Mouse (Mus musculus): ENCODE measurements around the gene Gtf3c2. TPM values are rescaled to one million over a fixed set of nuclear protein-coding genes. Genes with fewer than 3 reads are reported as not detected.

Gene Gtf3c2
- polyA plus RNA-seq (2015; fragmentation: Nextera tagmentation; extraction: Ambion mirVana), result 34.0 and 42.3 TPM in 2 replicates

GRCm38 (mm10) chr5:31179766-31180630 lies at the start of gene Gtf3c2, which contains the start of gene Gm29609:
TSS of gene Gtf3c2 (minus strand) at chr5:31180144.
TSS of gene Gm29609 (minus strand) at chr5:31179911.

DNA sequence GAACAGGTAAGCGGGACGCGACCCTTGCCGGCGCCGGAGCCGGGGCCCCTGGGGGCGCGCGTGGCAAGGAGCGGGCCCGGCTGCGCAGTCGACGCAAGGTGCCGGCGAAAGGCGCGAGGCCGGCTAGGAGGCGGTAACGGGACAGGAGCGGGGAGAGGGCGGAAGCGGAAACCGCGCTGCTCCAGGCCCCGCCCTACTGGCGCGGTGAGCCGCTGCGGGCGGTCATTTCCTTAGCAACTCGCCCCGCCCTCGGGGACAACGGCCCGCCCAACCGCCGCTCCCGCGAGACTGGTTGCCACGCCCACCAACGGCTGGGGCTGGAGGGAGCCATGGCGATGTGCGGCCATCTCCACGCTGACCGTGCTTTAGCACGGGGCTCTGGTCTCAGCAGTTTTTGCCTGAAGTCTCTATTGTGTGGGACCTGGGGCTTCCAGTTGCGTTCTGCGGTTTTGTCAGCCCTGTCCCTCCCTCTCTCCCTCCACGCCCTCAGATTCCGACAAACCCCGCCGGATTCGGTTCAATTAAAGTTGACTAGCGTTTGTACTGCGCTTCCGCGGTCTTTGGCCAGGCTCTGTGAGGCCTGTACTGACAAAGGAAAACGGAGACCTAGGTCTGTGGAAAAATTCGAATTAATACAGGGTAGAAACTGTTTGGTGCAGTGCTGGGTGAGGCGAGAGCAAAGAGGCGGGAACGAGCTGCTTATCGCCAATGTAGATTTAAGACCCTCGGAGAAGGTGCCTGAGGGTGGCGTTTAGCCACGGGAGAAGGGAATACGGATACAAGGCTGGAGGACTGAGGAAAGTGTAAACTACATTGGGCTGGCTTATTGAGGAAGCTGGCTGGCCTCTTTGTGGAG lies 40.7 kb upstream of the Gtf3c2 start, which contains the start of gene Ppm1g:
Gene Ppm1g, minus strand, starts transcription at position 240 of the 856 bp plus-strand sequence.

DNA sequence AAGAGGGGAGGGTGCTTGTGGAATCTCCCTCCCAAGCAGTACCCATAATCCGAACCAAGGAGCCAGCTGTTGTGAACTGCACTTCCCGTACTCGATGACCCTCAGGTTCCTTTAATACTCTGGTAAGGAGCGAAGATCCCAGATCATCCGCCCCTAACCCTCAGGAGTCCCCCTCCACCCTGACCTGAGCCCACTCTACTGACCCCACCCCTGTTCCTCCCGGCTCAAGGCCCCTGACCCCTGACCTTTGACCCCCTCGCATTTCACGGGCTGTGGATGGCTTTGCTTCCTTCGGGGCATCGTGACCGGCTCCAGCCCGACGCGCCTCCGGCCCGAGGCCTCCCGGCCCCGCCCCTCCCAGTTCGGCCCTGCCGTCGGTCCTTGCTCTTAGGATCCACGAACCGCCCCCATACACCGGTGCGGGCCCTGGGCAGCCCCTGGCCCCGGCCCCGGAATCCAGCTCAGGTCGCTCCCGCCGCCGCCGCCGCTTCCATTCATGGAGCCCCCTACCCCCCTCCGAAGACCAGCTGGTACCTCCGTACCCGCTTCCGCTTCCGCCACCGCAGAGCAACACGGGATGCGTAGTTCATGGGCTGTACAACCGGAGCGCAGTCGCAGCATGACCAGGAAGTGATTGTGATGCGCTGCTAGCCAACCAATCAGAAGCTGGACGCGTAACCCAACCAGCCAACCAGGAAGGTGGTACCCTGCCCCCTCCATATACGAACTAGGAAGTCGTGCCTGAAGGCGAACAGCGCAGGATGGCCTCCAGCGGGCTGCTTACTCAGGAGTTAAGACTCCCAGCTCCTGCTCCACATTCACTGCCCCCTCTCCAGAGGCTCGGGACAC lies 22.0 kb upstream of the Gtf3c2 start, which contains the start of gene Zfp513:
Gene Zfp513, minus strand, starts transcription at position 562 of the 849 bp plus-strand sequence.

GRCm38 (mm10) chr5:31192939-31193630 lies 13.1 kb upstream of the Gtf3c2 start, which contains the start of the genes Snx17 and Eif2b4:
TSS of gene Snx17 (plus strand) at chr5:31193227.
TSS of gene Eif2b4 (minus strand) at chr5:31193430.

DNA sequence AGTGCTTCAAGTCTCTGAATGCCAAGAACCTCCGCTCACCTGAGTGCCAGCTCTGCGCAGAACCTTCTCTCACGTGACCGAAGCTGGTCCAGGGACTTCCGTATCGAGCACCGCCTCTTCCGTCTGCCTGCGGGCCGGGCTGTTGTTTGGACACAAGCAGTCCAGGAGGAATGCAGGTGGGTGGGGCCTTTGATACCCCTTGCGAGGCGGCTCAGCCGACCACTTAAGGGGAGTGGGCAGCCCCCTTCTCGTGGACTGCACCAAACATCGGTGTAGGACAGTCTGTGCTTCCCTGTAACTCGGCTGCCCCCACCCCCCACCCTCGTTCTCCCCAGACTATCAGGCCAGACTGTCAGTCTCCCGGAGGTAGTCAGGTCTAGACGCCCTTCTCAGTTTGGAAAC lies 25.8 kb downstream of the Gtf3c2 start, which contains the start of gene Mpv17:
Gene Mpv17, minus strand, starts transcription at position 100 of the 402 bp plus-strand sequence.

GRCm38 (mm10) chr5:31138241-31138967 lies 41.5 kb downstream of the Gtf3c2 start, which contains the start of gene Ucn:
TSS of gene Ucn (minus strand) at chr5:31138829.

GRCm38 (mm10) chr5:31116354-31116753 lies 63.6 kb downstream of the Gtf3c2 start, which contains the start of gene Trim54:
TSS of gene Trim54 (plus strand) at chr5:31116712.

GRCm38 (mm10) chr5:31108000-31108490 lies 71.9 kb downstream of the Gtf3c2 start, which contains the start of gene Slc30a3:
TSS of gene Slc30a3 (minus strand) at chr5:31108237.

Other genes starting within 250 kb of the Gtf3c2 start
- gene Cgref1, start 234.6 kb downstream of the Gtf3c2 start, polyA plus RNA-seq (2015; fragmentation: Nextera tagmentation; extraction: Ambion mirVana), result 92.9 and 96.7 TPM in 2 replicates
- 104 and 109 TPM in 2 replicates for gene Preb, start 219.8 kb downstream of the Gtf3c2 start, polyA plus RNA-seq (2015; fragmentation: Nextera tagmentation; extraction: Ambion mirVana)
- gene Tcf23, start 211.5 kb downstream of the Gtf3c2 start, polyA plus RNA-seq (2015; fragmentation: Nextera tagmentation; extraction: Ambion mirVana), result 0.05 and 0.10 TPM in 2 replicates
- 231 and 250 TPM in 2 replicates for gene Atraid, start 131.8 kb downstream of the Gtf3c2 start, polyA plus RNA-seq (2015; fragmentation: Nextera tagmentation; extraction: Ambion mirVana)
- 18.0 and 20.8 TPM in 2 replicates for gene Slc5a6, start 131.2 kb downstream of the Gtf3c2 start, polyA plus RNA-seq (2015; fragmentation: Nextera tagmentation; extraction: Ambion mirVana)
- 6.8 and 8.6 TPM in 2 replicates for gene Cad, start 125.4 kb downstream of the Gtf3c2 start, polyA plus RNA-seq (2015; fragmentation: Nextera tagmentation; extraction: Ambion mirVana)
- not detected in 2 replicates for gene Dnajc5g, start 73.9 kb downstream of the Gtf3c2 start, polyA plus RNA-seq (2015; fragmentation: Nextera tagmentation; extraction: Ambion mirVana)
- gene Slc30a3, start 71.9 kb downstream of the Gtf3c2 start, polyA plus RNA-seq (2015; fragmentation: Nextera tagmentation; extraction: Ambion mirVana), result 55.6 and 64.5 TPM in 2 replicates
- gene Trim54, start 63.4 kb downstream of the Gtf3c2 start, polyA plus RNA-seq (2015; fragmentation: Nextera tagmentation; extraction: Ambion mirVana), result 0.15 and 0.41 TPM in 2 replicates
- 3.7 and 4.7 TPM in 2 replicates for gene Ucn, start 41.3 kb downstream of the Gtf3c2 start, polyA plus RNA-seq (2015; fragmentation: Nextera tagmentation; extraction: Ambion mirVana)
- gene Mpv17, start 25.9 kb downstream of the Gtf3c2 start, polyA plus RNA-seq (2015; fragmentation: Nextera tagmentation; extraction: Ambion mirVana), result 53.5 and 60.8 TPM in 2 replicates
- gene Gm29609, start 233 bp downstream of the Gtf3c2 start, polyA plus RNA-seq (2015; fragmentation: Nextera tagmentation; extraction: Ambion mirVana), result 1.1 and 2.2 TPM in 2 replicates
- 101 and 105 TPM in 2 replicates for gene Snx17, start 13.1 kb upstream of the Gtf3c2 start, polyA plus RNA-seq (2015; fragmentation: Nextera tagmentation; extraction: Ambion mirVana)
- gene Eif2b4, start 13.3 kb upstream of the Gtf3c2 start, polyA plus RNA-seq (2015; fragmentation: Nextera tagmentation; extraction: Ambion mirVana), result 74.3 and 83.1 TPM in 2 replicates
- gene Zfp513, start 22.2 kb upstream of the Gtf3c2 start, polyA plus RNA-seq (2015; fragmentation: Nextera tagmentation; extraction: Ambion mirVana), result 15.1 and 15.4 TPM in 2 replicates
- 138 and 151 TPM in 2 replicates for gene Ppm1g, start 40.5 kb upstream of the Gtf3c2 start, polyA plus RNA-seq (2015; fragmentation: Nextera tagmentation; extraction: Ambion mirVana)
- gene Nrbp1, start 60.7 kb upstream of the Gtf3c2 start, polyA plus RNA-seq (2015; fragmentation: Nextera tagmentation; extraction: Ambion mirVana), result 131 and 147 TPM in 2 replicates
- gene Gm9970, start 61.1 kb upstream of the Gtf3c2 start, polyA plus RNA-seq (2015; fragmentation: Nextera tagmentation; extraction: Ambion mirVana), result 0.93 and 1.6 TPM in 2 replicates
- gene Krtcap3, start 71.5 kb upstream of the Gtf3c2 start, polyA plus RNA-seq (2015; fragmentation: Nextera tagmentation; extraction: Ambion mirVana), result 4.7 and 5.5 TPM in 2 replicates
- 21.7 and 24.5 TPM in 2 replicates for gene Ift172, start 111.0 kb upstream of the Gtf3c2 start, polyA plus RNA-seq (2015; fragmentation: Nextera tagmentation; extraction: Ambion mirVana)
- gene Fndc4, start 115.9 kb upstream of the Gtf3c2 start, polyA plus RNA-seq (2015; fragmentation: Nextera tagmentation; extraction: Ambion mirVana), result 165 and 168 TPM in 2 replicates
- gene Gckr, start 117.3 kb upstream of the Gtf3c2 start, polyA plus RNA-seq (2015; fragmentation: Nextera tagmentation; extraction: Ambion mirVana), result 0.32 and 0.43 TPM in 2 replicates

All from neural tube, postnatal 0 days (tissue).